Mouse (Mus musculus) kidney, embryonic 16.5 days (tissue): ENCODE data around the gene Mcam. TPM values are rescaled to one million over a fixed set of nuclear protein-coding genes. Genes with fewer than 3 reads are reported as not detected.
A peak's percentile ranks its signal among the peaks of the same experiment; 100 is the strongest.
"Not testable (repeated sequence)": the region's sequence is repeated elsewhere in the genome, so short reads cannot be mapped to it uniquely, and the experiment has no call there.

Experiments used
- ATAC-seq: fragments of 200-750 bp; cut with Nextera tagmentation; 2 replicates; pipeline ENCODE4 v1.8.0; 2017; ENCODE audit warnings: moderate TSS enrichment; ENCODE audit not compliant: low FRiP score, low TSS enrichment
- H3K27ac ChIP-seq: fragments of 300-500 bp; sonication (generic); 2 replicates; pipeline ENCODE4 v1.5.1; 2014; ENCODE audit warnings: low read length
- H3K27me3 ChIP-seq: fragments of 300-500 bp; sonication (generic); 2 replicates; pipeline ENCODE4 v1.6.1; 2014; ENCODE audit warnings: low read length, control low read depth, mixed read lengths; ENCODE audit not compliant: insufficient read depth
- H3K36me3 ChIP-seq: fragments of 300-500 bp; sonication (generic); 2 replicates; pipeline ENCODE4 v1.6.1; 2014; ENCODE audit warnings: low read length, control low read depth, mixed read lengths; ENCODE audit not compliant: insufficient read depth
- H3K4me1 ChIP-seq: fragments of 300-500 bp; sonication (generic); 2 replicates; pipeline ENCODE4 v1.6.1; 2014; ENCODE audit warnings: low read length, control low read depth, mixed read lengths; ENCODE audit not compliant: insufficient read depth
- H3K4me2 ChIP-seq: fragments of 300-500 bp; sonication (generic); replicated peaks from 2 replicates; pipeline ENCODE4 v1.6.1; 2014; ENCODE audit warnings: low read depth, low read length
- H3K4me3 ChIP-seq: fragments of 300-500 bp; sonication (generic); 2 replicates; pipeline ENCODE4 v1.5.1; 2014; ENCODE audit warnings: mild to moderate bottlenecking, low read length
- H3K9ac ChIP-seq: fragments of 300-500 bp; sonication (generic); replicated peaks from 2 replicates; pipeline ENCODE4 v1.6.1; 2014; ENCODE audit warnings: low read length
- H3K9me3 ChIP-seq: fragments of 300-500 bp; sonication (generic); 2 replicates; pipeline ENCODE4 v1.6.1; 2016; ENCODE audit warnings: low read length, control low read depth
- WGBS: fragments of 180-500 bp; shearing (Covaris S2); extraction: QIAGEN DNeasy Blood & Tissue Kit; methylation state at CpG from one replicate; pipeline ENCODE4 v1.1.7; 2014; 5-methylcytosine and 5-hydroxymethylcytosine counted together
- polyA plus RNA-seq: library from polyadenylated mRNA; unstranded; fragments of >200 nt; fragmentation: Nextera tagmentation; extraction: Ambion mirVana; gene quantifications from 2 replicates; pipeline ENCODE4 v1.2.1, GENCODE M21; 2015

Gene Mcam
- polyA plus RNA-seq, 1 experiment from 2014 or later, result 60.3 TPM

- Histone ChIP-seq H3K36me3 (peaks cover 17% of the 10 kb centered on the region), H3K9me3 (no peaks in the 10 kb centered on the region), H3K27ac (peak overlapping the region; percentile 84; the same call in 1 of the 2 replicates), H3K4me1 (peaks cover 57% of the 10 kb centered on the region), H3K4me3 (0 out of 2 replicates have a peak overlapping the region, but pooled peaks have one; percentile 28), H3K9ac (peak overlapping the region; percentile 43), H3K27me3 (no peaks in the 10 kb centered on the region), H3K4me2 (peak overlapping the region; percentile 47; the same call in 1 of the 2 replicates)
- 76% methylated on average over 31 of the region's 31 CpGs for WGBS
- no peak for ATAC-seq
These were observed 25.8 kb upstream of the Mcam start for GRCm38 (mm10) chr9:44108269-44109055.

GRCm38 (mm10) chr9:44109360-44110095, 24.7 kb upstream of the Mcam start:
- Histone ChIP-seq H3K27me3 (no peaks in the 10 kb centered on the region), H3K9me3 (no peaks in the 10 kb centered on the region), H3K4me1 (peaks cover 57% of the 10 kb centered on the region), H3K4me2 (peak overlapping the region; percentile 47), H3K27ac (0 out of 2 replicates have a peak overlapping the region, but pooled peaks have one; percentile 4), H3K9ac (peak overlapping the region; percentile 48), H3K4me3 (peak overlapping the region; percentile 22), H3K36me3 (peaks cover 17% of the 10 kb centered on the region)
- 21% methylated on average over 9 of the region's 9 CpGs for WGBS
- ATAC-seq, result no peak

GRCm38 (mm10) chr9:44111909-44112308, 22.4 kb upstream of the Mcam start:
- ATAC-seq, H3K9me3 ChIP-seq, H3K9ac ChIP-seq, H3K27ac ChIP-seq, H3K36me3 ChIP-seq, H3K27me3 ChIP-seq: not testable (repeated sequence)
- peak overlapping the region; percentile 52 for H3K4me2 ChIP-seq
- WGBS, result 49% methylated on average over 10 of the region's 12 CpGs
- peaks cover 44% of the 10 kb centered on the region for H3K4me1 ChIP-seq
- peak overlapping the region; percentile 83; the same call in 1 of the 2 replicates for H3K4me3 ChIP-seq

GRCm38 (mm10) chr9:44113105-44113789, 21.0 kb upstream of the Mcam start, which contains the start of the genes Gm49380 and Rnf26:
Gm49380 (minus strand) TSS chr9:44113500.
Rnf26 (minus strand) TSS chr9:44113517.
- Histone ChIP-seq H3K9ac (peak within 1 kb of the TSS; percentile 90), H3K36me3 (peaks cover 6% of the 10 kb centered on the region), H3K4me1 (peaks cover 30% of the 10 kb centered on the region), H3K4me3 (peak within 1 kb of the TSS; percentile 83), H3K9me3 (no peaks in the 10 kb centered on the region), H3K27ac (peak within 1 kb of the TSS; percentile 82), H3K27me3 (no peaks in the 10 kb centered on the region), H3K4me2 (peak within 1 kb of the TSS; percentile 52)
- ATAC-seq, result peak; percentile 94
- under 1% methylated on average over 51 of the region's 51 CpGs for WGBS

- peaks cover 18% of the 10 kb centered on the region for H3K4me1 ChIP-seq
- ATAC-seq, result no peak
- no peaks in the 10 kb centered on the region for H3K9me3 ChIP-seq
- H3K4me2 ChIP-seq, result no peak overlapping the region
- H3K27me3 ChIP-seq, result no peaks in the 10 kb centered on the region
- H3K27ac ChIP-seq, result no peak overlapping the region
- 88% methylated on average over 2 of the region's 2 CpGs for WGBS
- peaks cover 6% of the 10 kb centered on the region for H3K36me3 ChIP-seq
- no peak overlapping the region for H3K4me3 ChIP-seq
- no peak overlapping the region for H3K9ac ChIP-seq
These were observed 19.8 kb upstream of the Mcam start for GRCm38 (mm10) chr9:44114453-44114852.

- Histone ChIP-seq H3K4me2 (no peak overlapping the region), H3K9me3 (no peaks in the 10 kb centered on the region), H3K27me3 (no peaks in the 10 kb centered on the region), H3K4me1 (peaks cover 7% of the 10 kb centered on the region), H3K9ac (no peak overlapping the region), H3K27ac (no peak overlapping the region), H3K4me3 (no peak overlapping the region), H3K36me3 (no peaks in the 10 kb centered on the region)
- no peak for ATAC-seq
- WGBS, result 85% methylated on average over 9 of the region's 9 CpGs
These were observed 18.7 kb upstream of the Mcam start for GRCm38 (mm10) chr9:44115599-44115998.

- ATAC-seq, result no peak
- Histone ChIP-seq H3K36me3 (no peaks in the 10 kb centered on the region), H3K9ac (no peak overlapping the region), H3K9me3 (no peaks in the 10 kb centered on the region), H3K27me3 (no peaks in the 10 kb centered on the region), H3K27ac (no peak overlapping the region), H3K4me2 (no peak overlapping the region), H3K4me1 (peaks cover 4% of the 10 kb centered on the region; the same call in 1 of the 2 replicates), H3K4me3 (no peak overlapping the region)
- 90% methylated on average over 4 of the region's 4 CpGs for WGBS
These were observed 18.1 kb upstream of the Mcam start for GRCm38 (mm10) chr9:44116182-44116581.

GRCm38 (mm10) chr9:44119011-44119410, 15.3 kb upstream of the Mcam start:
- Histone ChIP-seq H3K4me1 (no peaks in the 10 kb centered on the region), H3K9ac (no peak overlapping the region), H3K4me2 (no peak overlapping the region), H3K27ac (no peak overlapping the region), H3K4me3 (no peak overlapping the region), H3K27me3 (no peaks in the 10 kb centered on the region), H3K36me3 (no peaks in the 10 kb centered on the region), H3K9me3 (no peaks in the 10 kb centered on the region)
- WGBS, result 55% methylated on average over 5 of the region's 5 CpGs
- ATAC-seq, result no peak

- ATAC-seq, result no peak
- Histone ChIP-seq H3K36me3 (no peaks in the 10 kb centered on the region), H3K27me3 (no peaks in the 10 kb centered on the region), H3K4me2 (no peak overlapping the region), H3K4me3 (no peak overlapping the region), H3K27ac (no peak overlapping the region), H3K9me3 (no peaks in the 10 kb centered on the region), H3K4me1 (peaks cover 4% of the 10 kb centered on the region), H3K9ac (no peak overlapping the region)
- 75% methylated on average over 8 of the region's 8 CpGs for WGBS
These were observed 14.3 kb upstream of the Mcam start for GRCm38 (mm10) chr9:44119948-44120465.
